Mouse (Mus musculus) E14TG2a.4 (cell line): ENCODE measurements around the gene Cnot9.

ENCODE experiments used
- CTCF ChIP-seq: conservative IDR thresholded peaks from 2 replicates; pipeline ENCODE4 v1.5.1; 2014; ENCODE audit warnings: low read length
- NANOG ChIP-seq: IDR thresholded peaks from 2 replicates; pipeline ENCODE4 v1.6.1; 2014; ENCODE audit warnings: borderline replicate concordance, low read length, mixed read lengths
- POU5F1 ChIP-seq: IDR thresholded peaks from 2 replicates; pipeline ENCODE4 v1.6.1; 2014; ENCODE audit warnings: low read length, borderline replicate concordance

- TF ChIP-seq CTCF (no peak), NANOG (no peak), POU5F1 (no peak)
Measured at GRCm38 (mm10) chr1:74524746-74525145, 18.9 kb downstream of the Cnot9 start.
